Mouse (Mus musculus) T-cell, adult 2 months (primary cell): ENCODE results near the gene Oscar.

ENCODE experiments used
- DNase-seq: peaks from one replicate; pipeline ENCODE4 v3.0.0; 2022; ENCODE audit warnings: low spot score

Gene Oscar

DNA sequence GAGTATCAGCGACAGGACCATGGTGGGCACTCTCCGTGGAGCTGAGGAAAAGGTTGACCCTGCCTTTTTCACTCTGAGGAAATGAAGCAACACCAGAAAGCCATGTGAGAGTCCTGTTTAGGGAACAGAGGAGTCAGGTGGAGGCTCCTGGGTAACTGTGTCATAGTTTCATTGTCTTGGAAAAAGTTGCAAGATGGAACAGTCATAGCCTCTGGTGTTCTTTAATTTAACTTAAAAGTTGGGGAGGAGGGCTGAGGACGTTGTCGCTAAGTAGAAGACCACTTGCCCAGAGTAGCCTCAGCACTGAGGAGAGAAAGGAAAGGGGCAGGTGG lies at the start of gene Oscar:
TSS of gene Oscar (minus strand) at position 101 of the 332 bp plus-strand sequence.
- DNase-seq: no peak

DNA sequence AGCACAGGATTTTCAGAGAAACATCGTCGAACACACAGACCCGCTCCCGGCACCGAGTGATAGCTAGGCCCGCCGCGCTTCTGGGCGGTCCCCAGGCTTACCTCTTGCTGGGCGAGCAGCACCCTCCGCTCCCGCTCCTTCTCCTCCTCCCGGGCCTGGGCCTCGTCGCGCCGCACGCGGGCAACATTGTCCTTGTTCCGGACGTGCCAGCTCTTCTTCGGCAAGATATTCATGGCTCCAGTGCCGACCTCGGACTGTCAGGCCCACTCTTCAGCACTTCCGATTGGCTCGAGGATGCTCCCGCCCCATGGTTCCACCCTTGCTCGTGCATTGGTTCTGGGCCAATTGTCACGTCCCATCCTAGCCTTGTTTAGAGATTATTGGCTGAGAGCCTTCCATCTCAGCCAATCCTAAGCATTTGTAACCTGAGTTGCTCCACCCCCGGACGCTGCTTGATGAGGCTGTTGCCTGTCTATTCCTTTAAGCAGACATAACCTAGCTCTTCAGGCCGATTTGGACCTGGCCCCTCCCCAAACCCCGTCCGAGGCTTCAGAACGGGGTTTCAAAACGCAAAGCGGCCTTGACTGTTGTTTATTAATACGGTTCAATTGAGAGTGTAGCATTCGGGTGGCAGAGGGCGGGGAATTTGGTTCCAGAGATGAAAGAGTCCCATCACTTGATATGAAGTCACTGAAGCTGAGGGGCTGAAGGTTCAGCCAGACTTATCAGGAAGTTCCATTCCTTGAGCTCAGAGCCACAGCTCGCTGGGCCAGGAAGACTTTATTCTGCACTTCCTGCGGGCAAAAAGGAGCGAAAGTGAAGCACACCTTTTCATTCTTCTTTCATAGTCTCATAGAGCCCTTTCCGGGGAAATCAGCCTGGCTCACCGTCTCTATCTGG lies 49.5 kb upstream of the Oscar start, which contains the start of gene Leng1:
TSS of gene Leng1 (minus strand) at position 626 of the 900 bp plus-strand sequence.
- DNase-seq: peak; percentile 95

DNA sequence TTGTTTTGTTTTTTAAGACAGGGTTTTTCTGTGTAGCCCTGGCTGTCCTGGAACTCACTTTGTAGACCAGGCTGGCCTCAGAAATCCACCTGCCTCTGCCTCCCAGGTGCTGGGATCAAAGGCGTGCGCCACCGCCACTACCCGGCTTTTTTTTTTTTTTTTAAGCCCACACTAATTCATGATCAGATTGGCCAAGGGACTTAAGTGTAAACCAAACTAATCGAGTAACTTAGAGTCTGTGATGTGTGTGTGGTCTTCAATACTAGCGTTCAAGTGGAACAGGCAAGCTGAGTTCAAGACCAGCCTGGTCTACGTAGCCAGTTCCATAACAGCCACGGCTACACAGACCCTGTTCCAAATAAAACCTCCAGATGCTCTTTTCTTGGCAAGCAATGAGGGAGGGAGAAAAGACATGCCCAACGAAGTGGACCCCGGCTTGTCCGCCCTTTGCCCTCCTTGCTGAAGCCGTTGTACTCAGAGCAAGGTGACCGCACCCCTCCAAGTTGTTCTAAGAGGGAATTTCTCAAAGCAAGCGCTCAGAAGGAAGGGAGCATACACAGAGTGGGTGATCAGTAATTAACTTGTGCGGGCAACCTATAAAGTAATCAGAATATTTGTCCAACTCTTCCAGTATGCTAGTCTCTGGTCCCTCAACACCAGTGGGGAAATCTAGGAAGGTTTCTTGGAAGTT lies 48.7 kb upstream of the Oscar start:
- DNase-seq: no peak

- DNase-seq: no peak
Measured at GRCm38 (mm10) chr7:3658578-3658977, 42.6 kb upstream of the Oscar start.

DNA sequence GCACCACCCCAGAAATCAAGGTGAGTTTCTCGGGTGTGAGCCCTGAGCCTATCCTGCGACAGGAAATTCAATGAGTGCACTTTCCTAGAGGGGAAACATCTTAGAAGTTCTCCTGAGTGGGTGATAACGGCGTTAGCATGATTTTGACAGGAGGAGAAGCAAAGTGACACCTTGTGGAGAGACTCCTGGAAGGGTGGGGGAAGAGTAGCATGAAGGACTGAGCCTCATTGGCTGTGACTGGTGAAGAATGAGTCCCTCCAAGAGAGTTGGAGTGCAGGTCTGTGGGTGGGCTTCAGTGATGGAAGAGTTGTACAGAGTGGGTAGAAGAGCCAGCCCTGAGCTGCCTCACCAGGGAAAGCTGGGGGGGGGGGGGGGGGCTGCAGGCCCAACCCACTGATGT lies 41.0 kb upstream of the Oscar start:
- DNase-seq: no peak

DNA sequence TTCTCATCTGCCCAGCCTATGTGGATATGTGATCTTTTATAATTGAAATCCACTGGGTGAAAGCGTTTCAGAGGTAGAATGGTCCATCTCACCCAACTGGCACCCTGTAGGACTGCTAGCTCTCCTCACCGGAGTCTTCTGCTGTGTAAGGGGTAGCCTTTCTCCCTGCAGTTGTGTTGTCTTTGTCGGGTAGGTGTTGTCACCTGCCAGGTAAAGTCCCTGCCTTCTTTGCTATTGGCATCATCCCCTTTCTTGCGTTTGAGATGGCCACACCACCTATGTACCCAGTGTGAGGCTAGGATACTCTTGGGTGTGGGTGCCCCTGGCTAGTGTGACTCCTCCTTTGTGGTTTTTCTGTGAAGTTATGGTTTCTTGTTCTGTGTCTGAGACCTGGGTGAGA lies 30.7 kb upstream of the Oscar start:
- no peak for DNase-seq

GRCm38 (mm10) chr7:3646188-3646587 lies 30.2 kb upstream of the Oscar start:
- no peak for DNase-seq

GRCm38 (mm10) chr7:3645488-3646025 lies 29.6 kb upstream of the Oscar start:
- DNase-seq: no peak

GRCm38 (mm10) chr7:3644672-3645487 lies 28.9 kb upstream of the Oscar start, which contains the start of gene Cnot3:
Gene Cnot3 (plus strand): TSS chr7:3645268.
- DNase-seq: peak; percentile 100

GRCm38 (mm10) chr7:3644348-3644671 lies 28.4 kb upstream of the Oscar start:
- DNase-seq: no peak

GRCm38 (mm10) chr7:3643843-3644242 lies 27.9 kb upstream of the Oscar start:
- no peak for DNase-seq

DNA sequence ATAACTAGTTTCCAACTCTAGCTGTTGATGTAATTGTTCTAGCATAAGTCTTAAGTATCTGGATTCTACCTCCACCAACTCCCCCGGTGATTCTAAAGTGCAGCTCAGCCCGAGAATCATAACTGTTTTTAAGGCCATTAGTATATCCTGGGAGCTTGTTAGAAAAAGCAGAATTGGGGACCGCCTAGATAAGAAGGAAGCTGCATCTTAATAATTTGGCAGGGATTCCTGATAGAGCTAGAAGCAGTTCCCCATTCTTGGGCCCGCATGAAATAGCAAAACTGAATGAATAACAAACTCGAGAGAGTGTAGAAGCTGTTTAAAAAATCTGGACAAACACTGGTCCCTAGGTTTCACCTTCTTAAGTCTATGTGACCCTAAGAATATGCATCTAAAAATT lies 27.5 kb upstream of the Oscar start:
- no peak for DNase-seq

DNA sequence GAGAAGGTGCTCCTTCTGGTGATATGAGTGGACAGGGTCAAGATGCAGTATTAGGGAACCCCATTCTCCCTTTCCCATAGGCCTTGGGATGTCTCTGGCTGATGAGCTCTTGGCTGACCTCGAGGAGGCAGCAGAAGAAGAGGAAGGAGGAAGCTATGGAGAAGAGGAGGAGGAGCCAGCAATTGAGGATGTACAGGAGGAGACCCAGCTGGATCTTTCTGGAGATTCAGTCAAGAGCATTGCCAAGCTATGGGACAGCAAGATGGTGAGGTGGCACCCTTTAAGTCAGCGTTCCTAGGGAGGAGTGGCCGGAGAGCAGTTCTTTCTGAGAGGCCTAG lies 14.5 kb upstream of the Oscar start:
- no peak for DNase-seq

DNA sequence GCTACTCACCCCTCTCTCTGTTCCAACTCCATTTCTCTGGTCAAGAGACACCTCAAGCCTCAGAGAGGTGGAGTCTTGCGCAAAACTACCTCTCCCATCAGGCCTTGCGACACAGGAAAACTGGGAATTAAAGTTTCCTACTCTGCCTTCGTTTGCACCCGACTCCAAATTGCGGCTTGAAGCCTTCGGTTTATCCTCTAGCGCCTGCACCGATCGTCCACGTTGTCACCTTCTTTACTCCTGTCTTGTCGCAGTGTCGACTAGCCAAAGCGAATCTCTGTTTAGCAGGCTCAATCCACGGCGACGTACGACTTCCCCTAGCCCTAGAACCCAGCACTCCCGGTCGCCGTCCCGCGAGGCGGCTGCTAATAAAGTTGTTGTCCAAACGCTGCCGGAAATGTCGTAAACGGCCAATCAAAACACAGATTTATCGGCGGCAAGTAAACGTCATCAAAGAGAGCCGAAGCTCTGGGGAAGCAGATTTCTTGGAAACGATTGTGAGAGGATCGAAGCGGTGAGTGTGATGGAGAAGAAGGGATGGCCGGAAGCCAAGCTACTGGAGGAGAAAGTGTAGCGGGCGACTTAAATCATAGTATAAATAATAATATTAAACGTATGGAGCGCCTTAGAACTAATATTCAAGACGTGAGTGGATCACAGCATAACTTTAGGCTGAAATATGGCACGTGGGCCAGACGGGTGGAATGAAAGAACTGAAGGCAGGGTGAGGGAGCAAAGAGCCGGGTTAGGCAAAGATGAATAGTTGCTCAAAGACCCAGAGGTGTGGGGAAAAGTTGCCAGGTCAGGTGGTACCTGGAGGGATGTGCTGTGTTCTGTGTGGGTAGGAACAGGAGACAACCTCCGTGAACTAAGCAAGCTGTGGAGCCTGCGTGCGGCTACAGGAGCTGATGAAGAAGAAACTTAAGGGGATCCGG lies 13.9 kb upstream of the Oscar start, which contains the start of the genes Tfpt and Prpf31:
TSS of gene Tfpt (minus strand) at position 387 of the 935 bp plus-strand sequence.
TSS of gene Prpf31 (plus strand) at position 443 of the 935 bp plus-strand sequence.
- peak; percentile 91 for DNase-seq

- DNase-seq: no peak
Measured at GRCm38 (mm10) chr7:3629030-3629429, 13.1 kb upstream of the Oscar start.

DNA sequence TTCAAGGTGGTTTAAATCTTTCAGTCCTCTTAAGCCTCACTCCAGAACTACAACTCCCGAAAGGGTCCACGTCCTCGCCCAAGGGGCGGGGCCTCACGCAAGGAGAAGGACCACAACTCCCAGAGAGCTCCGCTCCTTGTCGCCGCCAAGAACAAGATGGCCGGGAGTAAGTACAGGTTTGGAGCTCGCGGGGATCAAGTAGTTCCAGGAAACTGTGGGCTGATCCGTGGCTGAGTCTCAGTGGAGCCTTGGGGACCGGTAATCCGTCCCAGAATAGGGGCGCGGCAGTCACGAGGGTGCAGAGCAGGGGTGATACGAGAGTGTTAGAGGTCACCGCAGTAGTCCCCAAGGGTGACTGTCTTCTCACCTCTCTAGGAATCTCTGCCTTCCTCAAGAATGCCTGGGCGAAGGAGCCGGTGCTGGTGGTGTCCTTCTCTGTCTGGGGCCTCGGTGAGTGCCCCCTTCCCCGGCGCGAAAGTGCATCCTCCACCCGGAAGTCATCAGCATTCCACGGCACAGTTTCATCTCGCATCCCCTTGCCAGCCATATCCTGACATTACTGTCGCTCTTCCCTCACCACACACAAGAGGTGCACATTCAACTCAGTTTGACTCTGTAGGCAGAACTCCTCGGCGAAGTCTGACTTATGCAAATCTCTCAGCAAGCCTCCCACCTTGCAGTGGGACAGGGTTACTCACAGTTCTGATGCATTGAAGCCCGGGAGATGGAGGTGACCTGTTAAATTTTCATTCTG lies 1.5 kb upstream of the Oscar start, which contains the start of gene Ndufa3:
TSS of gene Ndufa3 (plus strand) at position 132 of the 754 bp plus-strand sequence.
- peak; percentile 94 for DNase-seq

DNA sequence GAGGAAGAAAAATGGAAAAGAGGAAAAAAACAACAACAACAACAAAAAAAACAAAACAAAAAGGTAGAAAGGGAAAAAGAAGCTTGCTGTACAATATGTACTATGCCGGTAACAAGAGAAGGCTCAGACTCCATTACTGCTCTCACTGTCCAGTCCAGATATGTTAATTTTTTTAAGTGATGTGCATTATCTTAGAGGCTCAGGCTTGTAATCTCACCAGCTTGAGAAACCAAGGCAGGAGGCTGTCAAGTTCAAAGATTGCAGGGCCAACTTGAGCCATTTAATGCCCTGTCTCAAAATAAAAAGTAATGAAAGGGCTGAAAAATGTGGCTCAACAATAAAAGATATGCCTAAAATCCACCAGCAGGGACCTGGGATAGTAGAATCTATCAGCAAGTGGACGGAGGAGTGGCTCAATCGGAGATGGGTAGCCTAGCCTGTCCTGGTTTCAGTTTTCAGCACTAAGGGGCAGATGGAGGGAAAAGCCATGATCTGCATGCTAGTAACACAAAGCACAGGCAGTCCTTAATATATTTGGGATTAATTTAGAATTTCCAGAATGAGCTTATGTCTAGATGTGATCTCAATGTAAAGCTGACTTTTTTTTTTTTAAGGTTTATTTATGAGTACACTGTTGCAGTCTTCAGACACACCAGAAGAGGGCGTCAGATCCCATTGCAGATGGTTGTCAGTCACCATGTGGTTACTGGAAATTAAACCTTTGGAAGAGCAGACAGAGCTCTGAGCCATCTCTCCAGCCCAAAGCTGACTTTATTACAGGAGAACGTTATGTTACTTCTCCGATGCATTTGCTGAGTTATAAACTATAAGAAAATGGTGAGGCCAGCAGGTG lies 658 bp upstream of the Oscar start:
- DNase-seq: no peak

- no peak for DNase-seq
Measured at GRCm38 (mm10) chr7:3614021-3614420, 1.9 kb downstream of the Oscar start.

GRCm38 (mm10) chr7:3611006-3611405 lies 5.0 kb downstream of the Oscar start:
- DNase-seq: no peak
